Mouse (Mus musculus): ENCODE results near the gene Tmem203.

Tmem203 gene

DNA sequence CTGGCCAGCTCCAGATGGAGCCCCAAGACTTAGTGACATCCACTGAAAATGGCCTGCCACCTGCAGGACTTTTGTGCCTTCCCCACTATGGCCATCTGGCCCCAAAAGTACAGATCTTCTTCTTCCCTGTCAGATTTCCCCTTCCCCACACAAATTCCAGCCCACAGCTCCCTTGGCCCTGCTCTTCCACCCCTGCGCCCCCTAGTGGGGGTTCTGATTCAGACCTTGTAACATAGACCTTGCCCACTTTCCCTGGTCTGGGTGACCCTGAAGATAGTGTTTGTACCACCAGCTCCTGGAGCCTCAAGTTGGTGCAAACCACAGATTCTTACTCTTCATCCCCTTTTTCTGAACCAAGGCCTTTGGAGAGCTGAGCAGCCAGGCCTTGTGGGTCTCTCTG lies 37.6 kb downstream of the Tmem203 start:
- DNase-seq = peak; percentile 76

DNA sequence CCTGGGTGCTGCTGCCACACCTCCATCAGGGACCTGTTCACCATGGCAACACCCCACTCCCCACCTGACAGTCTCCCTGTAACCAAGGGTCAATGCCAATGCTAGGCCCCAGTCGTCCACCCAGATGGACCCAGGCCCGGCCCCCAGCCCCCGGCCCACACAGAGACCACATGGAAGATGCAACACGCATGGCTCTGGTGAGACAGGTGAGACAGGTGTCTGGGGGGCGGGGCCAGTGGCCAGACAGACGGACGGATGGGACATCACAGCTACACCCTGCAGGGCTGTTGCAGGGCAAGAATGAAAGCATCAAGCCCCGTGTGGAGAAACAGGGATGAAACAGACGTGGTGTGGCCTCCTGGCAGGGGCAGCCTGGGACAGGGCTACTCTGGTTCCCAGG lies 38.5 kb downstream of the Tmem203 start:
- no peak for DNase-seq

DNA sequence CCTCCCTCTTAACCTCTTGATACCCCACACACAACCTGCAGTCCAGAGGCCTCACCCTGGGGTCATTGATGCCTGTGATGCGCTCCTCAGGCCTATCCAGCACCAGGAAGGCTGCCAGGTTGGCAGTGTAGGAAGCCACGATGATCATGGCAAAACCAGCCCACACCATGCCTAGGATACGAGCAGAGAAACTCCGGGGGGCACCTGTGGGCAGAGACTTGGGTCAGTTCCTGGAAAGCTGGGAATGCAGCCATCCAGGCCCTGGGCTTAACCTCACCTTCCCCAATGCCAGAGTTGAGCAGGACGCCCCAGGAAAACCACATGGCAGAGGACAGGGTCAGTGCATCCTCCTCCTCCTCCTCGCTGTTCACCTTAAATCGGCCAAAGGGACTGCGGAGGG lies 41.9 kb downstream of the Tmem203 start:
- no peak for DNase-seq

DNA sequence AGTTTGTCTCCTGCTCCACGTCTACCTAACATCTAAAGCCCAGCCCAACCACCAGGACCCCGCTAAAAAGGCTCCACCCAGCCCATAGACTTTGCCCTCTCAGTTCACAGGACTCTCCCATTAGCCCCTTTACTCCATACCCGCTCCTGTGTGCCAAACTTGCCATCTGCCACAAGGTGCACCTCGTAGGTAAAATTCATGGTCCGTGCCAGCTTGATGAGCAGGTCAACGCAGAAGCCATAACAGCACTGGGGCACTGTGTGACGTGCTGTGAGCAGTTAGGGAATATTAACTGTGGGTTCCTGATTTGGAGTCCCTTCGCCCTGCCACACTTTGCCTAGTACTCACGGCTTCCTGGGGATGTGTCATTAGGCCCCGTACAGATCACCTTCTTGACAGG lies 42.8 kb downstream of the Tmem203 start:
- DNase-seq = no peak

DNA sequence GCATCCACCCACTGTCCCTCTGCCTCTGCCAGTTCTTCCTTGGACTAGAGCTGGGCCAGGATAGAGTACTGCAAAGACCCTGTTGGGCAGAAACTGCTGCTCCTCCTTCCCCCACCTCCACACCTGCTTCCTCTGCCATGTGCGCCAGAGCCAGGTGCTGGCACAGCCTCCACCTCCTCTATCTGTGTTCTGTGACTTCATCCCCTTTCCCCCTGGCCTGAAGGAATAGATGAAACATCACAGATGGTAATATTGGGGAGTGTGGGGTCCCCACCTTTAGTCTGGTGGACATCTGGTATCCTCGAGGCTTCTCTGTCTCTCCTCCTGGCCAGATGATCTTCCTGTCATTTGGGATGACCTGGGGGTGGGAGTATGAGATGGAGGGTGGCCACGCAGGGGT lies 48.2 kb downstream of the Tmem203 start:
- DNase-seq = no peak

DNA sequence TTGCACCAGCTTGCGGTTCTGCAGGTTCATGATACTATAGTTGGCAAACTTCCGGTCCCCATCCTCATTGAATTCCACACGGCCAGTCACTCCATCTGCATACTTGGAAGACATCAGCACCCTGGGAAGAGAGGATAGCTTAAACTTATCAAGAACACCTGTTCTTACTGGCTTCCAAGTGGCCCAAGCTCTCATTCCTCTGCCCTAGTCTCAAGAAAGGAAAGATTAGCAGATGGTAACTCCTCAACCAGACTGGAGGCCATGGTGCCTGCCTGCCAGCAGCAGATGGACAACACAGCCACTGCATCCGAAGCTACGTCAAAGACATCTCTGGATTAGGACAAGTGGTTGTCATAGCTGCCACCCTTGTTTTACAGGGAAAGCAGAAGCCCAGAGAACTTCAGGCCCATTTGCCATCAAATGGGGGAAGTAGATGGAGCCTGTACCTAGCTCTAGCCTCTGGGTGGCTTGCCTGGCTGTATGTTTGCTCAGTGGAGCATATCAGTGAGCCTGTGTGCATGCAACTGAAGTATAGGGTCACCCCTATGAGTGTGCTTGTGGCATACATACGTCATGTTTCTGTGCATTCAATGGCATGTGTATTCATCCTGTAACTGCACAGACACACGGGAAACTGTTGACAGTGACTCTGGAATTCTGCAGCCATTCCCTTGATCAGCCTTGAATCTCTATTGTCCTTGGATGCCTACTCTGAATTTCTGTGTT lies 48.9 kb downstream of the Tmem203 start:
- no peak for DNase-seq

DNA sequence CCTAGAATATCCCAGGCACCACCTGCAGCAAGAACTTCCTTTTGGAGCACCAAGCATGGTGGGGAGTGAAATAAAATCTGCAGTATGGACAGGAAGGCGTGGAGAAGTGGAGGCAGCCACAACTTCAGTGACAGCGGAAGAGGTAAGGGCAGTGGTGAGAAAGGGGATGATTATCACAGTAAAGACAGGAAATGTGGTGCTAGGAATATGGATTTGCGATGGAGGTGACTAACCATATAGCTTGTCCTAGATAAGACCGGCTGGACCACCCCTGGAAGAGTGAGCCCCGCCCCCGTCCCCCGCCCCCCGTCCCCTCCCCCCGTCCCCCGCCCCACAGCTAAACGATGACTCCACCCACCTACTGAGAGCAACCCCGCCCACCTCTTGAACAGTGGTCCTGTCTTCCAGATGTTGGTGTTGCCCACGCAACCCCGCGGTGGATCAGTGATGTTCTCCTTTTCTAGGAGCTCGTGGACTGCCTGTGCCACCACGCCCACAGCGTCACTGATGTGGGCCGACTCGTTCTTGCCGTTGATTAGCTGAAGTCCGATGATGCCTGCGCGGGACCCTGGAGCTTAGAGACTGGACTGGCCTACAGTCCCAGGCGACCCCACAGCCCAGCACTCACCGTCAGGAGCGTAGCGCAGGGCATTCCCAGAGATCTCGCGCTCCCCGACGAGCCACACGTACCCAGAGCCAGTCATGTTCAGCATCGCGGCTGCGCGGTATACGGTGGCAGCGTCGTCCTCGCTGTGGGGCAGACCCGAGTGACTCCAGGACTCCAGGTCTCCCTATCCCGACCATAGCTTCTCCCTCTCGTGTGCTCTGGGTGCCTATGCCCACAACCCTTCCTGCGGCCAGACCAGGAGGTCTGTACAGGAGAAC lies 49.7 kb downstream of the Tmem203 start:
- no peak for DNase-seq
